Mouse (Mus musculus): ENCODE results near the gene Pskh1.

DNA sequence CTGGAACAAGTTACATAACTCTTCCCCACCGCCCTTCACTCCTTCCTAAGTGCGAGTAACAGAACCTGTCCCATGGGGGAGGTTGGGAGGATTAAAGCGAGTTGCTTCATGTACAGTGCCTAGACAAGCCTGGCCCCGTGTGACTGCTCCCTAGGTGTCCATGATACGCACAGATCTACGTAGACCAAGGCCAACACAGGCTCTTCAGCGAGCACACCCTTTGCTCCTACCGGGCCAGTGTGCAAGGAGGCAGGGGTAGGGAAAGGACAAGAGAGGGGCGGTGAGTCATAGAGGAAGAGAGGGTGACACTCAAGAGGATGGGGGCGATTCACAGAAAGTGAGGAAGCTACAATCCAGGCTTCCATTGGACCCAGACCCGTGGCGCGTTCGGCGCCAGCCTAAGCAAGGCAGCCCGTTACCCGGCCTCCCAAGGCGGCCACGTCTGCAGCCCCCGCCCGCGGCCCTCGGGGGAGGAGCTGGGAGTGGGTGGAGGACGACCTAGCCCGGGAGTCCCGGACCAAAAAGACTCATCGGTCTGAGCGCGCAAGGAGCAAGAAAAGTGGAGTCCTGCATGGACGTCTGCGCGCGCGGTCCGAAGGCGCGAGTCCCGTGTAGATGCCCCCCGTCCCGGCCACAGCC, 65.1 kb downstream of the Pskh1 start:
- TF ChIP-seq CTCF (IDR thresholded peaks at IDR 0.05; ENCODE audit: extremely low read depth, insufficient read length, insufficient replicate concordance, low read depth, low read length) (no peak), POLR2A (IDR thresholded peaks at IDR 0.05; ENCODE audit: low read depth, low read length) (no peak)
